Mouse (Mus musculus) ES-E14 (cell line): ENCODE data around the gene Grrp1. TPM values are rescaled to one million over a fixed set of nuclear protein-coding genes. Genes with fewer than 3 reads are reported as not detected.
"Not testable (repeated sequence)": the region's sequence is repeated elsewhere in the genome, so short reads cannot be mapped to it uniquely, and the experiment has no call there.

Experiments
- DNase-seq: peaks from one replicate; pipeline ENCODE4 v3.0.0-alpha.2; 2013; ENCODE audit warnings: low read depth, low spot score
- H3K27ac ChIP-seq: 2 replicates; pipeline ENCODE4 v1.5.1; 2012; ENCODE audit warnings: low read depth, mild to moderate bottlenecking, low read length, moderate library complexity, mixed read lengths; ENCODE audit not compliant: poor library complexity, insufficient read depth, severe bottlenecking
- H3K36me3 ChIP-seq: 2 replicates; pipeline ENCODE4 v1.6.1; 2012; ENCODE audit warnings: mild to moderate bottlenecking, low read length, moderate library complexity, mixed read lengths; ENCODE audit not compliant: control insufficient read depth, poor library complexity, insufficient read depth, severe bottlenecking
- H3K4me1 ChIP-seq, 2 experiments: fragments of 150-350 bp in 1 of 2; sonication (generic) in 1 of 2; 2 replicates each; pipeline ENCODE4 v1.6.1; 2012; ENCODE audit warnings: low read length in 2 of 2, mild to moderate bottlenecking in 1 of 2, mixed read lengths in 1 of 2; ENCODE audit not compliant: control insufficient read depth in 2 of 2, insufficient read depth in 2 of 2, poor library complexity in 1 of 2
- H3K4me3 ChIP-seq, 2 experiments: fragments of 150-350 bp in 1 of 2; sonication (generic) in 1 of 2; 2 replicates each; pipeline ENCODE4 v1.5.1; 2012; ENCODE audit warnings: low read length in 2 of 2, low read depth in 1 of 2, mild to moderate bottlenecking in 1 of 2, mixed read lengths in 1 of 2; ENCODE audit not compliant: insufficient read depth in 1 of 2, poor library complexity in 1 of 2, severe bottlenecking in 1 of 2
- H3K9ac ChIP-seq: 2 replicates; pipeline ENCODE4 v1.6.1; 2012; ENCODE audit warnings: low read depth, mild to moderate bottlenecking, low read length, mixed read lengths; ENCODE audit not compliant: poor library complexity, insufficient read depth, severe bottlenecking
- H3K9me3 ChIP-seq: fragments of 150-350 bp; sonication (generic); 2 replicates; pipeline ENCODE4 v1.6.1; 2012; ENCODE audit warnings: low read depth, mild to moderate bottlenecking, low read length; ENCODE audit not compliant: control insufficient read depth, insufficient read depth
- CHD2 ChIP-seq: IDR thresholded peaks from 2 replicates; pipeline ENCODE4 v1.6.1; 2014; ENCODE audit warnings: mild to moderate bottlenecking, low read depth, low read length, inconsistent platforms
- HCFC1 ChIP-seq: IDR thresholded peaks from 2 replicates; pipeline ENCODE4 v1.6.1; 2012; ENCODE audit warnings: low read length, inconsistent platforms, borderline replicate concordance; ENCODE audit not compliant: insufficient read depth
- MAFK ChIP-seq: IDR thresholded peaks from 2 replicates; pipeline ENCODE4 v1.6.1; 2014; ENCODE audit warnings: mild to moderate bottlenecking, low read depth, low read length, inconsistent platforms; ENCODE audit not compliant: insufficient read depth
- ZC3H11A ChIP-seq: IDR thresholded peaks from 2 replicates; pipeline ENCODE4 v1.6.1; 2012; ENCODE audit warnings: low read depth, mild to moderate bottlenecking, inconsistent platforms, low read length, borderline replicate concordance
- ZNF384 ChIP-seq: IDR thresholded peaks from 2 replicates; pipeline ENCODE4 v1.6.1; 2012; ENCODE audit warnings: low read depth, low read length, inconsistent platforms
- in situ Hi-C, 2 experiments: fragments of 600-800 bp; cut with MboI; formaldehyde crosslinking; loops; one replicate each; pipeline ENCODE4 v1.15.1; 2025; ENCODE audit warnings: low sequenced_read_pairs in 2 of 2, inconsistent platforms in 1 of 2; ENCODE audit not compliant: unreplicated experiment in 2 of 2
- total RNA-seq: library from RNA; depleted of rRNA; stranded (reverse); fragments of 300-350 nt; gene quantifications from 2 replicates; pipeline ENCODE4 v1.2.3, GENCODE M21; 2012

The Grrp1 gene
- total RNA-seq, 1 experiment, result 1.6 TPM

GRCm38 (mm10) chr4:134272731-134273416 is 19.0 kb upstream of the Grrp1 start:
- in situ Hi-C loops, result no loop called here
- H3K9ac ChIP-seq, result no peak overlapping the region; the same call in 1 of the 2 replicates
- H3K4me1 ChIP-seq, result peaks cover 0 to 4% of the 10 kb centered on the region in 2 experiments; a peak in 3 of 4 replicates
- peaks cover 2% of the 10 kb centered on the region; the same call in 1 of the 2 replicates for H3K36me3 ChIP-seq
- H3K9me3 ChIP-seq, result no peaks in the 10 kb centered on the region
- no peak for DNase-seq
- no peak for TF ChIP-seq ZNF384
- TF ChIP-seq MAFK, result no peak
- TF ChIP-seq ZC3H11A, result no peak
- TF ChIP-seq CHD2, result no peak
- TF ChIP-seq HCFC1, result no peak
- peak overlapping the region; percentile 17 to 70; a peak in 3 of 4 replicates for H3K4me3 ChIP-seq
- no peak overlapping the region for H3K27ac ChIP-seq

- H3K4me3 ChIP-seq, result no peak overlapping the region
- H3K4me1 ChIP-seq, result peaks cover 0 to 4% of the 10 kb centered on the region in 2 experiments; a peak in 3 of 4 replicates
- DNase-seq, result no peak
- in situ Hi-C loops, result no loop called here
- no peak for TF ChIP-seq ZC3H11A
- TF ChIP-seq ZNF384, result no peak
- no peak for TF ChIP-seq CHD2
- no peak for TF ChIP-seq MAFK
- TF ChIP-seq HCFC1, result no peak
- H3K9ac ChIP-seq, result no peak overlapping the region
- H3K9me3 ChIP-seq, result no peaks in the 10 kb centered on the region
- H3K27ac ChIP-seq, result no peak overlapping the region
- no peaks in the 10 kb centered on the region; the same call in 1 of the 2 replicates for H3K36me3 ChIP-seq
Observed at GRCm38 (mm10) chr4:134271979-134272378, 18.1 kb upstream of the Grrp1 start.

GRCm38 (mm10) chr4:134269622-134270021 is 15.7 kb upstream of the Grrp1 start:
- H3K4me3 ChIP-seq, H3K9ac ChIP-seq, in situ Hi-C loops, H3K36me3 ChIP-seq, DNase-seq, H3K9me3 ChIP-seq, H3K4me1 ChIP-seq, H3K27ac ChIP-seq: not testable (repeated sequence)

GRCm38 (mm10) chr4:134268102-134268655 is 14.3 kb upstream of the Grrp1 start:
- no peak for DNase-seq
- Histone ChIP-seq H3K36me3 (no peaks in the 10 kb centered on the region), H3K9ac (peak overlapping the region; percentile 55; the same call in 1 of the 2 replicates), H3K4me3 (peak overlapping the region; percentile 35 to 53), H3K4me1 (peaks cover 2 to 7% of the 10 kb centered on the region in 2 experiments; a peak in 1 of 4 replicates), H3K9me3 (no peaks in the 10 kb centered on the region), H3K27ac (no peak overlapping the region; the same call in 1 of the 2 replicates)
- in situ Hi-C loops, result no loop called here
- no peak for TF ChIP-seq ZC3H11A
- no peak for TF ChIP-seq MAFK
- no peak for TF ChIP-seq ZNF384
- no peak for TF ChIP-seq CHD2
- no peak; the same call in 1 of the 2 replicates for TF ChIP-seq HCFC1
